Mouse (Mus musculus) left cerebral cortex, adult 11 months (tissue): ENCODE measurements around the gene Irs2.

Experiments used
- DNase-seq: peaks from one replicate; pipeline ENCODE4 v3.0.0; 2022; ENCODE audit warnings: low spot score

Gene Irs2

GRCm38 (mm10) chr8:11008379-11008775 is at the start of gene Irs2:
TSS of gene Irs2 (minus strand) at chr8:11008458.
- no peak for DNase-seq

GRCm38 (mm10) chr8:11056665-11057064 is 48.4 kb upstream of the Irs2 start:
- DNase-seq = no peak

GRCm38 (mm10) chr8:11056175-11056563 is 47.9 kb upstream of the Irs2 start:
- no peak for DNase-seq

- no peak for DNase-seq
These were observed 47.4 kb upstream of the Irs2 start for GRCm38 (mm10) chr8:11055557-11056174.

GRCm38 (mm10) chr8:11049835-11050234 is 41.6 kb upstream of the Irs2 start:
- DNase-seq = no peak

GRCm38 (mm10) chr8:11047812-11048211 is 39.6 kb upstream of the Irs2 start:
- DNase-seq = no peak

GRCm38 (mm10) chr8:11044660-11045059 is 36.4 kb upstream of the Irs2 start:
- DNase-seq = no peak

GRCm38 (mm10) chr8:11043591-11043990 is 35.3 kb upstream of the Irs2 start:
- no peak for DNase-seq

- DNase-seq = no peak
These were observed 34.8 kb upstream of the Irs2 start for GRCm38 (mm10) chr8:11042872-11043587.

- no peak for DNase-seq
These were observed 31.8 kb upstream of the Irs2 start for GRCm38 (mm10) chr8:11040088-11040487.

- DNase-seq = no peak
These were observed 30.5 kb upstream of the Irs2 start for GRCm38 (mm10) chr8:11038788-11039187.

- DNase-seq = no peak
These were observed 30.1 kb upstream of the Irs2 start for GRCm38 (mm10) chr8:11038367-11038766.

GRCm38 (mm10) chr8:11036790-11037189 is 28.5 kb upstream of the Irs2 start:
- no peak for DNase-seq

- DNase-seq = no peak
These were observed 27.6 kb upstream of the Irs2 start for GRCm38 (mm10) chr8:11035628-11036416.

- no peak for DNase-seq
These were observed 16.6 kb upstream of the Irs2 start for GRCm38 (mm10) chr8:11024871-11025270.

- no peak for DNase-seq
These were observed 12.8 kb upstream of the Irs2 start for GRCm38 (mm10) chr8:11020949-11021572.

- DNase-seq = no peak
These were observed 7.4 kb upstream of the Irs2 start for GRCm38 (mm10) chr8:11015622-11016021.

- no peak for DNase-seq
These were observed 5.0 kb upstream of the Irs2 start for GRCm38 (mm10) chr8:11013258-11013657.

GRCm38 (mm10) chr8:11011787-11012485 is 3.7 kb upstream of the Irs2 start:
- DNase-seq = no peak

GRCm38 (mm10) chr8:11010913-11011605 is 2.8 kb upstream of the Irs2 start:
- no peak for DNase-seq

GRCm38 (mm10) chr8:11010398-11010797 is 2.1 kb upstream of the Irs2 start:
- no peak for DNase-seq
